Mouse (Mus musculus) CH12.LX (cell line): ENCODE data around the gene Pdia4. TPM values are rescaled to one million over a fixed set of nuclear protein-coding genes. Genes with fewer than 3 reads are reported as not detected.

Experiments
- DNase-seq: peaks from one replicate; pipeline ENCODE4 v3.0.0-alpha.2; 2013; ENCODE audit errors: extremely low read depth
- H3K27ac ChIP-seq: 2 replicates; pipeline ENCODE4 v1.5.1; 2012; ENCODE audit warnings: low read depth, mild to moderate bottlenecking, control low read depth, moderate library complexity; ENCODE audit not compliant: insufficient read depth
- H3K27me3 ChIP-seq: replicated peaks from 2 replicates; pipeline ENCODE3; 2012; ENCODE audit warnings: inconsistent platforms
- H3K36me3 ChIP-seq, 2 experiments: replicated peaks in 1 of 2; 2 replicates each; pipeline versions ENCODE3 to v1.6.1; 2012; ENCODE audit warnings: inconsistent platforms in 1 of 2, low read length in 1 of 2, mild to moderate bottlenecking in 1 of 2, mixed read lengths in 1 of 2, moderate library complexity in 1 of 2; ENCODE audit not compliant: control insufficient read depth in 1 of 2, insufficient read depth in 1 of 2
- H3K4me1 ChIP-seq, 2 experiments: 2 replicates each; pipeline ENCODE4 v1.6.1; 2012; ENCODE audit warnings: inconsistent platforms in 1 of 2, moderate library complexity in 1 of 2; ENCODE audit not compliant: insufficient read depth in 2 of 2, control insufficient read depth in 1 of 2
- H3K4me2 ChIP-seq: 2 replicates; pipeline ENCODE4 v1.6.1; 2012; ENCODE audit warnings: low read depth, mild to moderate bottlenecking, control low read depth; ENCODE audit not compliant: poor library complexity, insufficient read depth, severe bottlenecking
- H3K4me3 ChIP-seq, 3 experiments: fragments of 150-350 bp in 1 of 3; sonication (generic) in 1 of 3; replicated peaks in 1 of 3; 2 replicates each; pipeline versions ENCODE3 to v1.5.1; 2011 to 2012; ENCODE audit warnings: low read depth in 2 of 3, low read length in 2 of 3, mild to moderate bottlenecking in 2 of 3, moderate library complexity in 2 of 3, control low read depth in 1 of 3, improper control_type of control experiment in 1 of 3, inconsistent platforms in 1 of 3, mixed read lengths in 1 of 3; ENCODE audit not compliant: poor library complexity in 1 of 3
- H3K79me2 ChIP-seq: replicated peaks from 2 replicates; pipeline ENCODE4 v1.6.1; 2012; ENCODE audit warnings: mild to moderate bottlenecking, moderate library complexity; ENCODE audit not compliant: control insufficient read depth, poor library complexity, insufficient read depth, severe bottlenecking; ENCODE audit errors: extremely low read depth
- H3K9ac ChIP-seq: 2 replicates; pipeline ENCODE4 v1.6.1; 2012; ENCODE audit warnings: low read depth, mild to moderate bottlenecking, control low read depth, moderate library complexity; ENCODE audit not compliant: insufficient read depth
- H3K9me3 ChIP-seq: replicated peaks from 2 replicates; pipeline ENCODE3; 2012; ENCODE audit warnings: low read length, inconsistent platforms, mixed read lengths
- CHD1 ChIP-seq: IDR thresholded peaks from 2 replicates; pipeline ENCODE4 v1.6.1; 2012; ENCODE audit warnings: low read depth, low read length, improper control_type of control experiment, inconsistent platforms
- CHD2 ChIP-seq: IDR thresholded peaks from 2 replicates; pipeline ENCODE4 v1.6.1; 2011; ENCODE audit warnings: low read length, improper control_type of control experiment
- E2F4 ChIP-seq: IDR thresholded peaks from 2 replicates; pipeline ENCODE4 v1.6.1; 2011; ENCODE audit warnings: low read depth, low read length, improper control_type of control experiment; ENCODE audit not compliant: insufficient replicate concordance
- ELF1 ChIP-seq: IDR thresholded peaks from 2 replicates; pipeline ENCODE4 v1.6.1; 2014; ENCODE audit warnings: low read depth, mild to moderate bottlenecking, inconsistent platforms, low read length, improper control_type of control experiment
- EP300 ChIP-seq: IDR thresholded peaks from 2 replicates; pipeline ENCODE4 v1.6.1; 2011; ENCODE audit warnings: low read length, improper control_type of control experiment
- ETS1 ChIP-seq: conservative IDR thresholded peaks from 2 replicates; pipeline ENCODE4 v1.6.1; 2012; ENCODE audit warnings: low read depth, mild to moderate bottlenecking, inconsistent platforms, low read length, improper control_type of control experiment, moderate library complexity
- HCFC1 ChIP-seq: IDR thresholded peaks from 2 replicates; pipeline ENCODE4 v1.6.1; 2012; ENCODE audit warnings: low read depth, mild to moderate bottlenecking, inconsistent platforms, low read length, improper control_type of control experiment
- IRF4 ChIP-seq: IDR thresholded peaks from 2 replicates; pipeline ENCODE4 v1.6.1; 2014; ENCODE audit warnings: low read depth, mild to moderate bottlenecking, inconsistent platforms, low read length, improper control_type of control experiment
- JUN ChIP-seq: IDR thresholded peaks from 2 replicates; pipeline ENCODE4 v1.6.1; 2011; ENCODE audit warnings: low read depth, mild to moderate bottlenecking, low read length, improper control_type of control experiment, moderate library complexity; ENCODE audit not compliant: insufficient read depth
- JUND ChIP-seq: conservative IDR thresholded peaks from 2 replicates; pipeline ENCODE4 v1.6.1; 2011; ENCODE audit warnings: low read depth, low read length, improper control_type of control experiment
- KAT2A ChIP-seq: IDR thresholded peaks from 2 replicates; pipeline ENCODE4 v1.6.1; 2012; ENCODE audit warnings: low read length, improper control_type of control experiment, inconsistent platforms; ENCODE audit not compliant: insufficient replicate concordance
- MAFK ChIP-seq: IDR thresholded peaks from 2 replicates; pipeline ENCODE4 v1.6.1; 2011; ENCODE audit warnings: low read length, improper control_type of control experiment; ENCODE audit not compliant: insufficient replicate concordance
- MAX ChIP-seq: IDR thresholded peaks from 2 replicates; pipeline ENCODE4 v1.6.1; 2011; ENCODE audit warnings: low read length, improper control_type of control experiment
- MXI1 ChIP-seq: IDR thresholded peaks from 2 replicates; pipeline ENCODE4 v1.6.1; 2011; ENCODE audit warnings: mild to moderate bottlenecking, low read depth, low read length, improper control_type of control experiment
- MYC ChIP-seq: IDR thresholded peaks from 2 replicates; pipeline ENCODE4 v1.6.1; 2011; ENCODE audit warnings: low read depth, mild to moderate bottlenecking, improper control_type of control experiment, low read length
- NELFE ChIP-seq: IDR thresholded peaks from 2 replicates; pipeline ENCODE4 v1.6.1; 2011; ENCODE audit warnings: low read depth, low read length, improper control_type of control experiment
- NRF1 ChIP-seq: IDR thresholded peaks from 2 replicates; pipeline ENCODE4 v1.6.1; 2014; ENCODE audit warnings: low read depth, mild to moderate bottlenecking, inconsistent platforms, low read length, improper control_type of control experiment, moderate library complexity
- PAX5 ChIP-seq: IDR thresholded peaks from 2 replicates; pipeline ENCODE4 v1.6.1; 2012; ENCODE audit warnings: low read length, inconsistent platforms, mixed read lengths
- POLR2A ChIP-seq: IDR thresholded peaks from 2 replicates; pipeline ENCODE4 v1.6.1; 2011; ENCODE audit warnings: low read depth, mild to moderate bottlenecking, improper control_type of control experiment, low read length
- POLR2AphosphoS2 ChIP-seq: IDR thresholded peaks from 2 replicates; pipeline ENCODE4 v1.6.1; 2011; ENCODE audit warnings: low read depth, low read length, improper control_type of control experiment
- RAD21 ChIP-seq: IDR thresholded peaks from 2 replicates; pipeline ENCODE4 v1.6.1; 2011; ENCODE audit warnings: low read depth, mild to moderate bottlenecking, low read length, improper control_type of control experiment, moderate library complexity
- RCOR1 ChIP-seq: conservative IDR thresholded peaks from 2 replicates; pipeline ENCODE4 v1.6.1; 2012; ENCODE audit warnings: low read depth, mild to moderate bottlenecking, inconsistent platforms, low read length, improper control_type of control experiment
- SIN3A ChIP-seq: IDR thresholded peaks from 2 replicates; pipeline ENCODE4 v1.6.1; 2012; ENCODE audit warnings: low read length, improper control_type of control experiment, inconsistent platforms
- SMC3 ChIP-seq: IDR thresholded peaks from 2 replicates; pipeline ENCODE4 v1.6.1; 2011; ENCODE audit warnings: low read depth, low read length, improper control_type of control experiment
- TBP ChIP-seq: conservative IDR thresholded peaks from 2 replicates; pipeline ENCODE4 v1.6.1; 2011; ENCODE audit warnings: low read depth, low read length, improper control_type of control experiment
- TCF12 ChIP-seq: IDR thresholded peaks from 2 replicates; pipeline ENCODE4 v1.6.1; 2014; ENCODE audit warnings: low read depth, mild to moderate bottlenecking, inconsistent platforms, low read length, improper control_type of control experiment
- USF1 ChIP-seq: IDR thresholded peaks from 2 replicates; pipeline ENCODE4 v1.6.1; 2014; ENCODE audit warnings: low read depth, mild to moderate bottlenecking, inconsistent platforms, low read length, improper control_type of control experiment
- ZC3H11A ChIP-seq: IDR thresholded peaks from 2 replicates; pipeline ENCODE4 v1.6.1; 2012; ENCODE audit warnings: low read depth, mild to moderate bottlenecking, inconsistent platforms, low read length, improper control_type of control experiment
- ZMIZ1 ChIP-seq: IDR thresholded peaks from 2 replicates; pipeline ENCODE4 v1.6.1; 2012; ENCODE audit warnings: low read depth, mild to moderate bottlenecking, inconsistent platforms, low read length, improper control_type of control experiment
- dilution Hi-C: fragments of 300-500 bp; cut with MboI; formaldehyde crosslinking; loops from 2 replicates; pipeline ENCODE4 v1.14.3; 2020; ENCODE audit warnings: low sequenced_read_pairs; ENCODE audit not compliant: extremely low pct_unique_long_range_greater_than_20kb, extremely low pct_ligation_motif_present
- in situ Hi-C: fragments of 300-500 bp; cut with MboI; formaldehyde crosslinking; loops from 3 replicates; pipeline ENCODE4 v1.14.3; 2019; ENCODE audit warnings: low sequenced_read_pairs, low pct_ligation_motif_present, low pct_unique_long_range_greater_than_20kb, mixed read lengths
- polyA plus RNA-seq: library from polyadenylated mRNA; unstranded; fragments of >175 nt; gene quantifications from 2 replicates; pipeline ENCODE4 v1.2.1, GENCODE M21; 2012; ENCODE audit warnings: low read depth; ENCODE audit not compliant: insufficient read length
- total RNA-seq, 2 experiments: library from RNA; depleted of rRNA; stranded (reverse); fragments of 300-350 nt in 1 of 2; fragments of >200 nt in 1 of 2; gene quantifications; 2 replicates each; pipeline ENCODE4 v1.2.3; 2012 to 2014

Gene Pdia4
- total and polyA plus RNA-seq, 3 experiments, result 186 to 242 (median 204) TPM

DNA sequence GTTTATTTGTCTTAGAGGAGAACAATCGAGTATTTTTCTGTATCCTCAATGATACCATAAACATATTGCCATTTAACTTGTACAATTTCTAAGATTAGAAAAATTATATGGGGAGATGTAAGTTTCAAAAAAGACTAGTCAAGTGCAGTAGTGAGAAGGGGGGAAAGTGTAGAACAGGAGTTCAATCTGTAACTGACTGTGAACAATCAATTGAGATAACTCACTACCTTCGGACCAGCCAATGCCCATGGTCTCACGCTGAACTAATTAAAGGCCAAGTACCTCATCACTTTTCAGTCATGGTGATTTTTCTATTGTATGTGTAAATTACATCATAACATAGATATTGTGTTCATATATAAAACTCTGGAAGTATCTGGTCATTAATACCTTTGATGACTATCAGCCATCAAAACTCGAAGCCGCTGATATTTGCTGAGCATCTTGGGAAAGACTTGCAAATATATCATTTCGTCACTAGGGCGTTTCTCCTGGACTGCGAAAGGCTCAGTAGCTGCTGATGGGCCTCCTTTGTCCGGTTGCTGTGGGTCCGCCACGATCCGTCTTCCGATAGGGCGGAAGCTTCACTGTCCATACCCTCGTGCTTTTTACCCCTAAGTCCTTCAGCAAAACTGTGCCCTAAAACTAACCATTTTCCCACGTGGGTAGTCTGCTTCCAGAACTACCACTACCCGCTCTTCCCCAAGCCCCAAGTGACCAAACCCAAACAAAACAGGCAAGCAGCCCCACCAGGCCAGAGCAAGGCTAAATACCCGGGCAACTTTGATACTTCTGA is 25.1 kb downstream of the Pdia4 start:
- dilution Hi-C loops, result no loop called here
- H3K4me3 ChIP-seq, result peak overlapping the region; percentile 51 to 59 (median 58)
- in situ Hi-C loops, result no loop called here
- TF ChIP-seq TBP (peak; percentile 100), NELFE (peak; percentile 83), TCF12 (peak; percentile 51), CHD1 (no peak), ZMIZ1 (peak; percentile 99), RAD21 (no peak), POLR2AphosphoS2 (0 out of 2 replicates have a peak, but pooled peaks have one; percentile 42), EP300 (no peak), RCOR1 (no peak), ETS1 (no peak; the same call in 1 of the 2 replicates), CHD2 (no peak), MAX (peak; percentile 88), PAX5 (no peak), E2F4 (peak; percentile 76; the same call in 1 of the 2 replicates), POLR2A (peak; percentile 88), NRF1 (peak; percentile 64), JUND (peak; percentile 75), MYC (peak; percentile 89), USF1 (no peak), JUN (peak; percentile 22; the same call in 1 of the 2 replicates), ELF1 (peak; percentile 94), MAFK (peak; percentile 97), HCFC1 (peak; percentile 70), IRF4 (no peak), ZC3H11A (no peak), MXI1 (peak; percentile 76; the same call in 1 of the 2 replicates), KAT2A (0 out of 2 replicates have a peak, but pooled peaks have one; percentile 17), SMC3 (no peak), SIN3A (no peak)
- no peaks in the 10 kb centered on the region for H3K27me3 ChIP-seq
- peak overlapping the region; percentile 62 for H3K4me2 ChIP-seq
- H3K27ac ChIP-seq, result peak overlapping the region; percentile 95
- H3K79me2 ChIP-seq, result no peaks in the 10 kb centered on the region
- H3K36me3 ChIP-seq, result peaks cover 0 to 8% of the 10 kb centered on the region in 2 experiments
- peak overlapping the region; percentile 96 for H3K9ac ChIP-seq
- DNase-seq, result peak; percentile 84
- no peaks in the 10 kb centered on the region for H3K9me3 ChIP-seq
- H3K4me1 ChIP-seq, result peaks cover 10 to 39% of the 10 kb centered on the region in 2 experiments; a peak in 3 of 4 replicates
